Mouse (Mus musculus): ENCODE results near the gene Klc3.

Klc3 gene

GRCm38 (mm10) chr7:19359299-19359891, 44.5 kb downstream of the Klc3 start, which contains the start of the genes Cd3eap and Ppp1r13l:
Cd3eap (minus strand) TSS chr7:19359483.
Ppp1r13l (plus strand) TSS chr7:19359749.
- peak; percentile 87 to 88 for DNase-seq

GRCm38 (mm10) chr7:19358634-19359033, 45.3 kb downstream of the Klc3 start:
- no peak for DNase-seq

- DNase-seq: no peak
Measured at GRCm38 (mm10) chr7:19357381-19358375, 46.2 kb downstream of the Klc3 start.

- DNase-seq: no peak
Measured at GRCm38 (mm10) chr7:19356311-19356710, 47.6 kb downstream of the Klc3 start.

- DNase-seq: no peak
Measured at GRCm38 (mm10) chr7:19354991-19355390, 48.9 kb downstream of the Klc3 start.

- no peak for DNase-seq
Measured at GRCm38 (mm10) chr7:19350221-19350620, 53.7 kb downstream of the Klc3 start.

GRCm38 (mm10) chr7:19349188-19349915, 54.6 kb downstream of the Klc3 start:
- no peak for DNase-seq

GRCm38 (mm10) chr7:19344938-19345471, 58.9 kb downstream of the Klc3 start:
- DNase-seq: peak; percentile 97 to 99
